Comparison of ENCODE assay signal across 8 mouse cellular contexts in genomic region chr15:67301871-67302363, GRCm38 (mm10).
DNase-seq lines count a peak whose midpoint lies in the region; ATAC-seq and TF ChIP-seq lines count a peak whose summit lies in the region.

No protein-coding gene starts in this region.

- H3K27ac ChIP-seq in heart, embryonic 16.5 days (ENCODE audit: low read length) = peak overlapping the region; percentile 62
- H3K27ac ChIP-seq in forebrain, embryonic 12.5 days = no peak overlapping the region
- no peak overlapping the region for H3K27ac ChIP-seq in forebrain, postnatal 0 days (ENCODE audit: low read depth, low read length)

- peak; percentile 17 for DNase-seq in adrenal gland, postnatal 10 days
- no peak for DNase-seq in adrenal gland, adult 18-20 months (ENCODE audit: low spot score in 2 of 2)
- peak; percentile 93 for DNase-seq in Muller cell, postnatal 12 days (ENCODE audit: inconsistent ontology term)
- peak; percentile 75 to 79 for DNase-seq in kidney, postnatal 4 days
- DNase-seq in cerebellum, postnatal 36 days = no peak
- no peak for DNase-seq in forebrain, postnatal 0 days

- peak; percentile 79 for ATAC-seq in heart, embryonic 16.5 days (replicated peaks; ENCODE audit: extremely low read depth, insufficient read depth, low FRiP score)
- ATAC-seq in forebrain, embryonic 12.5 days (ENCODE audit: low FRiP score) = no peak
- no peak for ATAC-seq in forebrain, postnatal 0 days

- TF ChIP-seq CTCF in forebrain, postnatal 0 days (IDR thresholded peaks at IDR 0.05; ENCODE audit: low read depth) = no peak

- H3K36me3 ChIP-seq in heart, embryonic 16.5 days (ENCODE audit: control insufficient read depth, insufficient read depth) = no peaks in the 10 kb centered on the region
- H3K36me3 ChIP-seq in forebrain, embryonic 12.5 days (replicated peaks) = no peaks in the 10 kb centered on the region
- H3K36me3 ChIP-seq in forebrain, postnatal 0 days (ENCODE audit: insufficient read depth) = no peaks in the 10 kb centered on the region

- no peak overlapping the region for H3K9ac ChIP-seq in heart, embryonic 16.5 days (ENCODE audit: low read length)
- no peak overlapping the region for H3K9ac ChIP-seq in forebrain, embryonic 12.5 days
- H3K9ac ChIP-seq in forebrain, postnatal 0 days = no peak overlapping the region

- no peak overlapping the region for H3K4me3 ChIP-seq in heart, embryonic 16.5 days (ENCODE audit: low read length)
- H3K4me3 ChIP-seq in forebrain, embryonic 12.5 days (replicated peaks) = no peak overlapping the region
- no peak overlapping the region for H3K4me3 ChIP-seq in forebrain, postnatal 0 days (ENCODE audit: low read depth, low read length)

- no peaks in the 10 kb centered on the region for H3K27me3 ChIP-seq in heart, embryonic 16.5 days (ENCODE audit: control insufficient read depth, insufficient read depth, low read length)
- no peaks in the 10 kb centered on the region for H3K27me3 ChIP-seq in forebrain, embryonic 12.5 days
- H3K27me3 ChIP-seq in forebrain, postnatal 0 days (ENCODE audit: insufficient read depth, low read length) = no peaks in the 10 kb centered on the region

- H3K4me2 ChIP-seq in heart, embryonic 16.5 days (ENCODE audit: low read depth, low read length) = no peak overlapping the region
- H3K4me2 ChIP-seq in forebrain, embryonic 12.5 days = no peak overlapping the region
- H3K4me2 ChIP-seq in forebrain, postnatal 0 days (ENCODE audit: low read depth) = no peak overlapping the region

- WGBS in heart, embryonic 16.5 days = 25% methylated on average over 6 of the region's 6 CpGs
- WGBS in forebrain, embryonic 12.5 days = 84% methylated on average over 6 of the region's 6 CpGs
- WGBS in forebrain, postnatal 0 days = 83% methylated on average over 6 of the region's 6 CpGs

- H3K9me3 ChIP-seq in heart, embryonic 16.5 days (replicated peaks; ENCODE audit: control insufficient read depth, low read length) = no peaks in the 10 kb centered on the region
- H3K9me3 ChIP-seq in forebrain, embryonic 12.5 days = no peaks in the 10 kb centered on the region
- no peaks in the 10 kb centered on the region for H3K9me3 ChIP-seq in forebrain, postnatal 0 days (ENCODE audit: low read length)

- H3K4me1 ChIP-seq in heart, embryonic 16.5 days (ENCODE audit: control insufficient read depth, insufficient read depth, low read length) = peaks cover 7% of the 10 kb centered on the region; the same call in 1 of the 2 replicates
- no peaks in the 10 kb centered on the region for H3K4me1 ChIP-seq in forebrain, embryonic 12.5 days
- H3K4me1 ChIP-seq in forebrain, postnatal 0 days (ENCODE audit: insufficient read depth) = no peaks in the 10 kb centered on the region

Comparison
In these comparisons a context has a peak if more than half of its experiments do, and no peak if none do; other contexts are left out.
1. DNase-seq: peak in adrenal gland, postnatal 10 days (single experiment), Muller cell, postnatal 12 days (single experiment) and kidney, postnatal 4 days (2 of 2); none in adrenal gland, adult 18-20 months (0 of 2), cerebellum, postnatal 36 days (0 of 2) and forebrain, postnatal 0 days (single experiment).